Mouse (Mus musculus) midbrain, embryonic 11.5 days (tissue): ENCODE measurements around the gene Glyctk. TPM values are rescaled to one million over a fixed set of nuclear protein-coding genes. Genes with fewer than 3 reads are reported as not detected.

Experiments used
- ATAC-seq: fragments of 200-750 bp; cut with Nextera tagmentation; 2 replicates; pipeline ENCODE4 v1.8.0; 2017; ENCODE audit warnings: moderate TSS enrichment, moderate library complexity; ENCODE audit not compliant: low FRiP score
- DNase-seq: peaks from one replicate; pipeline ENCODE4 v3.0.0; 2015; ENCODE audit warnings: low spot score; ENCODE audit errors: missing footprints
- H3K27ac ChIP-seq: fragments of 300-500 bp; sonication (generic); 2 replicates; pipeline ENCODE4 v1.5.1; 2014; ENCODE audit warnings: low read depth, low read length
- H3K27me3 ChIP-seq: fragments of 300-500 bp; sonication (generic); 2 replicates; pipeline ENCODE4 v1.6.1; 2014; ENCODE audit warnings: mild to moderate bottlenecking, low read length, moderate library complexity, mixed read lengths; ENCODE audit not compliant: control insufficient read depth, insufficient read depth
- H3K36me3 ChIP-seq: fragments of 300-500 bp; sonication (generic); 2 replicates; pipeline ENCODE4 v1.6.1; 2014; ENCODE audit warnings: mild to moderate bottlenecking, low read length, moderate library complexity, mixed read lengths; ENCODE audit not compliant: control insufficient read depth, insufficient read depth
- H3K4me1 ChIP-seq: fragments of 300-500 bp; sonication (generic); 2 replicates; pipeline ENCODE4 v1.6.1; 2014; ENCODE audit warnings: low read length; ENCODE audit not compliant: control insufficient read depth, insufficient read depth
- H3K4me2 ChIP-seq: fragments of 300-500 bp; sonication (generic); 2 replicates; pipeline ENCODE4 v1.6.1; 2014; ENCODE audit warnings: mild to moderate bottlenecking, moderate library complexity
- H3K4me3 ChIP-seq: fragments of 300-500 bp; sonication (generic); 2 replicates; pipeline ENCODE4 v1.5.1; 2014; ENCODE audit warnings: low read depth, low read length
- H3K9ac ChIP-seq: fragments of 300-500 bp; sonication (generic); 2 replicates; pipeline ENCODE4 v1.6.1; 2014; ENCODE audit warnings: low read length
- H3K9me3 ChIP-seq: fragments of 300-500 bp; sonication (generic); 2 replicates; pipeline ENCODE4 v1.6.1; 2016; ENCODE audit warnings: low read length; ENCODE audit not compliant: control insufficient read depth
- WGBS: fragments of 180-500 bp; shearing (Covaris S2); extraction: QIAGEN DNeasy Blood & Tissue Kit; methylation state at CpG from one replicate; pipeline ENCODE4 v1.1.7; 2014; 5-methylcytosine and 5-hydroxymethylcytosine counted together
- polyA plus RNA-seq: library from polyadenylated mRNA; unstranded; fragments of >200 nt; fragmentation: Nextera tagmentation; extraction: Ambion mirVana; gene quantifications from 2 replicates; pipeline ENCODE4 v1.2.1, GENCODE M21; 2014

Gene Glyctk
- polyA plus RNA-seq, 1 experiment from 2014 or later, result 5.6 TPM

GRCm38 (mm10) chr9:106157623-106157925, 364 bp downstream of the Glyctk start:
- Histone ChIP-seq H3K4me3 (no peak overlapping the region), H3K27me3 (no peaks in the 10 kb centered on the region), H3K4me1 (peaks cover 5% of the 10 kb centered on the region; the same call in 1 of the 2 replicates), H3K9ac (no peak overlapping the region), H3K4me2 (no peak overlapping the region), H3K27ac (no peak overlapping the region), H3K9me3 (no peaks in the 10 kb centered on the region), H3K36me3 (0 out of 2 replicates have a peak, but pooled peaks cover 2% of the 10 kb centered on the region)
- peak; percentile 73 for DNase-seq
- 83% methylated on average over 10 of the region's 10 CpGs for WGBS
- no peak for ATAC-seq

GRCm38 (mm10) chr9:106156921-106157622, 866 bp downstream of the Glyctk start:
- Histone ChIP-seq H3K27ac (no peak overlapping the region), H3K36me3 (0 out of 2 replicates have a peak, but pooled peaks cover 2% of the 10 kb centered on the region), H3K4me2 (no peak overlapping the region), H3K4me3 (no peak overlapping the region), H3K9ac (no peak overlapping the region), H3K9me3 (no peaks in the 10 kb centered on the region), H3K27me3 (no peaks in the 10 kb centered on the region), H3K4me1 (peaks cover 5% of the 10 kb centered on the region; the same call in 1 of the 2 replicates)
- 79% methylated on average over 21 of the region's 21 CpGs for WGBS
- peak; percentile 79 for DNase-seq
- ATAC-seq, result peak; percentile 4; the same call in 1 of the 2 replicates

- Histone ChIP-seq H3K27me3 (no peaks in the 10 kb centered on the region), H3K36me3 (0 out of 2 replicates have a peak, but pooled peaks cover 2% of the 10 kb centered on the region), H3K27ac (peak overlapping the region; percentile 57), H3K9me3 (no peaks in the 10 kb centered on the region), H3K4me1 (peaks cover 5% of the 10 kb centered on the region; the same call in 1 of the 2 replicates), H3K4me2 (no peak overlapping the region), H3K4me3 (no peak overlapping the region), H3K9ac (no peak overlapping the region)
- peak; percentile 71 for ATAC-seq
- peak; percentile 93 for DNase-seq
- WGBS, result 58% methylated on average over 5 of the region's 5 CpGs
Measured at GRCm38 (mm10) chr9:106156419-106156818, 1.5 kb downstream of the Glyctk start.

GRCm38 (mm10) chr9:106154106-106154505, 3.8 kb downstream of the Glyctk start:
- H3K27me3 ChIP-seq, result no peaks in the 10 kb centered on the region
- H3K4me2 ChIP-seq, result no peak overlapping the region
- no peaks in the 10 kb centered on the region for H3K9me3 ChIP-seq
- no peak overlapping the region for H3K9ac ChIP-seq
- no peak overlapping the region for H3K27ac ChIP-seq
- ATAC-seq (no peak), DNase-seq (peak; percentile 77)
- H3K36me3 ChIP-seq, result 0 out of 2 replicates have a peak, but pooled peaks cover 2% of the 10 kb centered on the region
- H3K4me3 ChIP-seq, result no peak overlapping the region
- 86% methylated on average over 9 of the region's 9 CpGs for WGBS
- peaks cover 11% of the 10 kb centered on the region for H3K4me1 ChIP-seq

GRCm38 (mm10) chr9:106149399-106149754, 8.6 kb downstream of the Glyctk start:
- 16% methylated on average over 10 of the region's 10 CpGs for WGBS
- Histone ChIP-seq H3K27ac (peak overlapping the region; percentile 85; the same call in 1 of the 2 replicates), H3K4me2 (peak overlapping the region; percentile 77), H3K9ac (peak overlapping the region; percentile 98), H3K27me3 (no peaks in the 10 kb centered on the region), H3K36me3 (no peaks in the 10 kb centered on the region), H3K4me3 (peak overlapping the region; percentile 77), H3K4me1 (peaks cover 23% of the 10 kb centered on the region), H3K9me3 (no peaks in the 10 kb centered on the region)
- no peak for DNase-seq
- no peak for ATAC-seq

GRCm38 (mm10) chr9:106148541-106149398, 9.2 kb downstream of the Glyctk start:
- ATAC-seq (peak; percentile 86), DNase-seq (peak; percentile 97)
- peaks cover 23% of the 10 kb centered on the region for H3K4me1 ChIP-seq
- no peaks in the 10 kb centered on the region for H3K36me3 ChIP-seq
- H3K4me2 ChIP-seq, result peak overlapping the region; percentile 77
- no peaks in the 10 kb centered on the region for H3K9me3 ChIP-seq
- under 1% methylated on average over 36 of the region's 36 CpGs for WGBS
- H3K9ac ChIP-seq, result peak overlapping the region; percentile 98
- H3K4me3 ChIP-seq, result peak overlapping the region; percentile 77
- no peaks in the 10 kb centered on the region for H3K27me3 ChIP-seq
- peak overlapping the region; percentile 85 for H3K27ac ChIP-seq

- WGBS, result 3% methylated on average over 10 of the region's 10 CpGs
- DNase-seq (peak; percentile 94), ATAC-seq (peak; percentile 74)
- peak overlapping the region; percentile 85 for H3K27ac ChIP-seq
- H3K4me1 ChIP-seq, result peaks cover 23% of the 10 kb centered on the region
- peak overlapping the region; percentile 98 for H3K9ac ChIP-seq
- peak overlapping the region; percentile 77 for H3K4me2 ChIP-seq
- H3K27me3 ChIP-seq, result no peaks in the 10 kb centered on the region
- no peaks in the 10 kb centered on the region for H3K36me3 ChIP-seq
- H3K4me3 ChIP-seq, result peak overlapping the region; percentile 77
- H3K9me3 ChIP-seq, result no peaks in the 10 kb centered on the region
Measured at GRCm38 (mm10) chr9:106147851-106148431, 10.0 kb downstream of the Glyctk start.

GRCm38 (mm10) chr9:106147281-106147680, 10.7 kb downstream of the Glyctk start:
- WGBS, result 44% methylated on average over 5 of the region's 5 CpGs
- Histone ChIP-seq H3K4me1 (peaks cover 23% of the 10 kb centered on the region), H3K4me3 (peak overlapping the region; percentile 77), H3K9me3 (no peaks in the 10 kb centered on the region), H3K27ac (peak overlapping the region; percentile 85), H3K4me2 (peak overlapping the region; percentile 77), H3K27me3 (no peaks in the 10 kb centered on the region), H3K36me3 (no peaks in the 10 kb centered on the region), H3K9ac (peak overlapping the region; percentile 98)
- DNase-seq (no peak), ATAC-seq (no peak)
